Mouse (Mus musculus) embryo, embryonic 11.5 days (tissue): ENCODE results near the gene Rsrp1.

ENCODE experiments used
- DNase-seq: peaks from one replicate; pipeline ENCODE4 v3.0.0-alpha.2; 2012; ENCODE audit warnings: low read depth, low spot score

The Rsrp1 gene

DNA sequence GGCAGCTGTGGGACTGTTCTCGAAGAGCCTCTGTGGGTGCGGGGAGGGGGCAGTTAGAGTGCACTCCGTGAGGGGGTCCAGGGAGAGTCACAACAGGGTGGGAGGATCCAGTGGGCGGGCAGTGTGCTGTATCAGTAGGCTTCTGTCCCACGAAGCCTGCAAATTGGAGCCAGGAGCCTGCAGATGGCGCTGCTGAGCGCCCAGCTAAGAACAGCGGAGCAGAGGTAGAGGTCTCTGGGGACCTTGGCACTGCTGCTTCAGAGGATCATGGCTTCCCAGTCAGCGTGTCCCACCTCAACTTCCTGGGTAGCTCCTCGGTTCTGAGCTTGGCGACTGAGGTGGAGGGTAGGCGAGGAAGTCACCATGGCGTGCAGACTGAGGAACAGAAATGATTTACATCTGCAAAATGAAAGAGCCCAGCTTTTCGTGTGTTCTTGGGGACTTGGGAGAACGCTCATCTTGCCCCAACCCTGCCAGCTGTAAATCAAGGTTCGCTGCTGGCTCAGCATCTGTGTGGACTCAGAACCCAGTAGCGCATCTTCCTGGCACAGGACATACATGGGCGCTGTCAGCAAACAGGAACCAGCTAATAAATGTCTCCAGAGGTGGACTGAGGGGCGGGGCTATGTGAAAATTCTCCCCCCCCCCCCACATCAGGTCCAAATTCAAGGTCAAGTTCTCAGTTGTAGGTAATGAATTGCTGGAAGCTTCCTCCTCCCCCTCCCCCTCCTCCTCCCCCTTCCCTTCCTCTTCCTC is 39.8 kb downstream of the Rsrp1 start:
- DNase-seq = peak; percentile 65

- DNase-seq = no peak
Measured at GRCm38 (mm10) chr4:134967887-134968604, 44.7 kb downstream of the Rsrp1 start.

DNA sequence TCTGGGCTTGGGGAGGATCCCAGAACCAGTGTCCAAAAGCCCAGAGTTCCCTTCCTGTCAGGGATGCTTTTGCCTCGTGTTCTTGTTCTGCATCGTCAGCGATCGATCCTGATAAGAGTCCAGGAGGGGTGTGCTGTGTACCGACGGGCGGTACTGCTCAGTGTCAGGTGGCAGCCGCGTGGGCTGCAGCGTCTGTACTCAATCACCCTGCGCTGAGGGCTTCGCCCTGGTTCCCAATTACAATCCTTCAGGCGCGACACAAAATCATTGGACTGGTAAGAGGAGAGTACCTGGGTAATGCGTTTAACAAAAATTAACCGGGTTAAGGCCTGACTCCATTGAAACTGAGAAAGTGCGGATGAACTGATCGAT is 45.2 kb downstream of the Rsrp1 start:
- no peak for DNase-seq

DNA sequence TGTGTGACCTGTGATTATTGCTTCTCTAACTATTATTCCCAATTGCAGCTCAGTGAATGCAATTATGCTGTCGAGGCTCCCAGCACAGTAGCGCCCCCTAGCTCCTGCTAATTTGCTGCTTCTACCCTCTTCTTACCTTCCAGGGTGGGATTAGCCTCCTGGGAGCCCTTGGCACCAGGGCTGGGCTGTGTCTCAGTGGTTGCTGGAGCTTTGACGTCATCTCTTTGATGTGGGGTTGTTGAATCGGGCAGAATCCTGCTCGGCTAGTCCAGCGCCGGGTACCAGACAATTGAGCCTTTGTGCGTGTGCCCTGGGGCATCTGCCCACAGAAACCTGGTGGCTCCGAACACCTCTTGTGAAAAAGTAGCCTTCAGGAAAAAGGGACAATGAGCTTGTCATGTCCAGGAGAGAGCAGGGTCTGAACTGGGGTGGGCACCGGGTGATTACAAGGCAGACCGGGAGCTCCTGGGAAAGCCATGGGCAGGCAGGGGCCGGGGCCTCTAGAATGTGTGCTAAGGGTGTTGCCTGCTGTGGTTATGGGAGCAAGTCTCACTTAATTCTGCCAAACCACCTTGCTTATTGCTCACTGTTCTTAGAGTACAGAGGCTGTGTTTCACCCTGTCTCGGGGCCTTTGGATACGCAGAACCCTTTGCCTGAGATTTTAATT is 52.0 kb downstream of the Rsrp1 start:
- peak; percentile 26 for DNase-seq

GRCm38 (mm10) chr4:134975929-134976308 is 52.5 kb downstream of the Rsrp1 start:
- DNase-seq = no peak
